Mouse (Mus musculus): ENCODE results near the gene Dgkz. TPM values are rescaled to one million over a fixed set of nuclear protein-coding genes. Genes with fewer than 3 reads are reported as not detected.

Gene Dgkz
- polyA plus RNA-seq, 1 experiment from 2014 or later = 32.2 TPM

GRCm38 (mm10) chr2:91966367-91966766, 9.3 kb downstream of the Dgkz start:
- no peak overlapping the region for H3K4me2 ChIP-seq
- no peak for ATAC-seq (replicated peaks)

GRCm38 (mm10) chr2:91965417-91965816, 10.2 kb downstream of the Dgkz start:
- Histone ChIP-seq H3K9me3 (no peaks in the 10 kb centered on the region), H3K9ac (no peak overlapping the region), H3K4me2 (no peak overlapping the region), H3K4me1 (peaks cover 17% of the 10 kb centered on the region), H3K4me3 (no peak overlapping the region), H3K27ac (0 out of 2 replicates have a peak overlapping the region, but pooled peaks have one; percentile 49), H3K27me3 (replicated peaks) (peaks cover 8% of the 10 kb centered on the region; the same call in 1 of the 2 replicates), H3K36me3 (replicated peaks) (no peaks in the 10 kb centered on the region)
- WGBS = 15% methylated on average over 20 of the region's 20 CpGs
- no peak for ATAC-seq (replicated peaks)

More at GRCm38 (mm10) chr2:91966367-91966766, 9.3 kb downstream of the Dgkz start:
- Histone ChIP-seq H3K9ac (no peak overlapping the region), H3K27me3 (replicated peaks) (peaks cover 8% of the 10 kb centered on the region; the same call in 1 of the 2 replicates), H3K4me3 (no peak overlapping the region), H3K27ac (no peak overlapping the region), H3K9me3 (no peaks in the 10 kb centered on the region), H3K36me3 (replicated peaks) (no peaks in the 10 kb centered on the region), H3K4me1 (peaks cover 23% of the 10 kb centered on the region)
- 88% methylated on average over 5 of the region's 5 CpGs for WGBS

- no peak overlapping the region for H3K9ac ChIP-seq
- H3K4me1 ChIP-seq = peaks cover 17% of the 10 kb centered on the region
- ATAC-seq (replicated peaks) = no peak
- H3K36me3 ChIP-seq (replicated peaks) = no peaks in the 10 kb centered on the region
- no peak overlapping the region for H3K4me2 ChIP-seq
- peaks cover 8% of the 10 kb centered on the region; the same call in 1 of the 2 replicates for H3K27me3 ChIP-seq (replicated peaks)
- no peak overlapping the region for H3K4me3 ChIP-seq
- H3K9me3 ChIP-seq = no peaks in the 10 kb centered on the region
- H3K27ac ChIP-seq = no peak overlapping the region
- 77% methylated on average over 3 of the region's 3 CpGs for WGBS
Measured at GRCm38 (mm10) chr2:91964610-91965204, 11.0 kb downstream of the Dgkz start.

GRCm38 (mm10) chr2:91963443-91963932, 12.2 kb downstream of the Dgkz start:
- peak overlapping the region; percentile 79 for H3K27ac ChIP-seq
- peaks cover 17% of the 10 kb centered on the region for H3K4me1 ChIP-seq
- H3K36me3 ChIP-seq (replicated peaks) = no peaks in the 10 kb centered on the region
- peak overlapping the region; percentile 86 for H3K4me2 ChIP-seq
- peak; percentile 94 for ATAC-seq (replicated peaks)
- H3K4me3 ChIP-seq = peak overlapping the region; percentile 94
- H3K27me3 ChIP-seq (replicated peaks) = peaks cover 8% of the 10 kb centered on the region; the same call in 1 of the 2 replicates
- no peaks in the 10 kb centered on the region for H3K9me3 ChIP-seq
- H3K9ac ChIP-seq = peak overlapping the region; percentile 94
- 0% methylated on average over 46 of the region's 57 CpGs for WGBS

GRCm38 (mm10) chr2:91962864-91963401, 12.7 kb downstream of the Dgkz start:
- peak overlapping the region; percentile 94 for H3K9ac ChIP-seq
- peak; percentile 66 for ATAC-seq (replicated peaks)

GRCm38 (mm10) chr2:91961901-91962761, 13.5 kb downstream of the Dgkz start:
- Histone ChIP-seq H3K9ac (peak overlapping the region; percentile 94), H3K27ac (no peak overlapping the region), H3K27me3 (replicated peaks) (peaks cover 8% of the 10 kb centered on the region; the same call in 1 of the 2 replicates), H3K4me2 (peak overlapping the region; percentile 86), H3K4me3 (peak overlapping the region; percentile 94), H3K9me3 (no peaks in the 10 kb centered on the region), H3K4me1 (peaks cover 26% of the 10 kb centered on the region), H3K36me3 (replicated peaks) (no peaks in the 10 kb centered on the region)
- 64% methylated on average over 4 of the region's 4 CpGs for WGBS
- ATAC-seq (replicated peaks) = no peak

More at GRCm38 (mm10) chr2:91962864-91963401, 12.7 kb downstream of the Dgkz start:
- H3K27ac ChIP-seq = peak overlapping the region; percentile 79
- peak overlapping the region; percentile 86 for H3K4me2 ChIP-seq
- H3K4me1 ChIP-seq = peaks cover 20% of the 10 kb centered on the region
- WGBS = under 1% methylated on average over 39 of the region's 39 CpGs
- no peaks in the 10 kb centered on the region for H3K36me3 ChIP-seq (replicated peaks)
- H3K27me3 ChIP-seq (replicated peaks) = peaks cover 8% of the 10 kb centered on the region; the same call in 1 of the 2 replicates
- H3K4me3 ChIP-seq = peak overlapping the region; percentile 94
- no peaks in the 10 kb centered on the region for H3K9me3 ChIP-seq

GRCm38 (mm10) chr2:91960459-91960858, 15.2 kb downstream of the Dgkz start:
- no peaks in the 10 kb centered on the region for H3K9me3 ChIP-seq
- WGBS = 91% methylated on average over 5 of the region's 5 CpGs
- H3K4me1 ChIP-seq = peaks cover 29% of the 10 kb centered on the region
- no peak overlapping the region for H3K4me3 ChIP-seq
- no peaks in the 10 kb centered on the region for H3K36me3 ChIP-seq (replicated peaks)
- no peak for ATAC-seq (replicated peaks)
- H3K9ac ChIP-seq = no peak overlapping the region
- H3K27me3 ChIP-seq (replicated peaks) = 0 out of 2 replicates have a peak, but pooled peaks cover under 1% of the 10 kb centered on the region
- no peak overlapping the region for H3K27ac ChIP-seq
- H3K4me2 ChIP-seq = no peak overlapping the region

- H3K4me3 ChIP-seq = no peak overlapping the region
- H3K4me1 ChIP-seq = peaks cover 29% of the 10 kb centered on the region
- no peaks in the 10 kb centered on the region for H3K27me3 ChIP-seq (replicated peaks)
- no peaks in the 10 kb centered on the region for H3K36me3 ChIP-seq (replicated peaks)
- H3K9ac ChIP-seq = no peak overlapping the region
- ATAC-seq (replicated peaks) = no peak
- no peak overlapping the region for H3K27ac ChIP-seq
- H3K4me2 ChIP-seq = no peak overlapping the region
- H3K9me3 ChIP-seq = no peaks in the 10 kb centered on the region
- 74% methylated on average over 11 of the region's 11 CpGs for WGBS
Measured at GRCm38 (mm10) chr2:91959544-91960410, 15.9 kb downstream of the Dgkz start.

GRCm38 (mm10) chr2:91958701-91959457, 16.8 kb downstream of the Dgkz start:
- Histone ChIP-seq H3K36me3 (replicated peaks) (no peaks in the 10 kb centered on the region), H3K27ac (no peak overlapping the region), H3K9ac (no peak overlapping the region), H3K27me3 (replicated peaks) (no peaks in the 10 kb centered on the region), H3K4me2 (no peak overlapping the region), H3K4me3 (no peak overlapping the region), H3K4me1 (peaks cover 27% of the 10 kb centered on the region), H3K9me3 (no peaks in the 10 kb centered on the region)
- no peak for ATAC-seq (replicated peaks)
- 53% methylated on average over 10 of the region's 10 CpGs for WGBS

- ATAC-seq (replicated peaks) = no peak
- Histone ChIP-seq H3K36me3 (replicated peaks) (no peaks in the 10 kb centered on the region), H3K9ac (no peak overlapping the region), H3K4me1 (peaks cover 26% of the 10 kb centered on the region), H3K27ac (no peak overlapping the region), H3K27me3 (replicated peaks) (no peaks in the 10 kb centered on the region), H3K4me3 (no peak overlapping the region), H3K9me3 (no peaks in the 10 kb centered on the region), H3K4me2 (no peak overlapping the region)
- WGBS = 85% methylated on average over 8 of the region's 8 CpGs
Measured at GRCm38 (mm10) chr2:91958049-91958448, 17.6 kb downstream of the Dgkz start.

- H3K27ac ChIP-seq = no peak overlapping the region
- peaks cover 17% of the 10 kb centered on the region for H3K4me1 ChIP-seq
- H3K4me2 ChIP-seq = no peak overlapping the region
- 30% methylated on average over 4 of the region's 4 CpGs for WGBS
- no peaks in the 10 kb centered on the region for H3K36me3 ChIP-seq (replicated peaks)
- no peak overlapping the region for H3K9ac ChIP-seq
- no peaks in the 10 kb centered on the region for H3K27me3 ChIP-seq (replicated peaks)
- H3K4me3 ChIP-seq = no peak overlapping the region
- ATAC-seq (replicated peaks) = peak; percentile 13; the same call in 1 of the 2 replicates
- no peaks in the 10 kb centered on the region for H3K9me3 ChIP-seq
Measured at GRCm38 (mm10) chr2:91957096-91957495, 18.6 kb downstream of the Dgkz start.
